Comparison of ENCODE assay signal across 10 mouse cellular contexts in genomic region chr2:166237554-166238269, GRCm38 (mm10).
A peak's percentile ranks its signal among the peaks of the same experiment; 100 is the strongest.
DNase-seq lines count a peak whose midpoint lies in the region; ATAC-seq lines count a peak whose summit lies in the region.
"Had no signal": no experiment of that assay in that cellular context is flagged by ENCODE, and none has a peak within 500 bp of the region (broad histone marks: within the 10 kb centered on the region; RNA-seq: fewer than 3 reads in every experiment).

No protein-coding gene starts in this region.

- H3K27ac ChIP-seq in heart, embryonic 10.5 days: peak overlapping the region; percentile 73
- peak overlapping the region; percentile 32; the same call in 1 of the 2 replicates for H3K27ac ChIP-seq in intestine, embryonic 15.5 days
- H3K27ac ChIP-seq: liver, embryonic 15.5 days had no signal

- H3K9ac ChIP-seq in intestine, embryonic 15.5 days: no peak overlapping the region
- H3K9ac ChIP-seq: liver, embryonic 15.5 days had no signal

- ATAC-seq in intestine, embryonic 15.5 days: peak; percentile 39; the same call in 1 of the 2 replicates

- no peak overlapping the region for H3K4me2 ChIP-seq in intestine, embryonic 15.5 days (replicated peaks)
- H3K4me2 ChIP-seq: liver, embryonic 15.5 days had no signal

- 36% methylated on average over 13 of the region's 13 CpGs for WGBS in heart, embryonic 10.5 days
- WGBS in intestine, embryonic 15.5 days: 30% methylated on average over 13 of the region's 13 CpGs

- H3K27me3 ChIP-seq in heart, embryonic 10.5 days (ENCODE audit: insufficient read depth, poor library complexity, severe bottlenecking): 0 out of 2 replicates have a peak, but pooled peaks cover 3% of the 10 kb centered on the region
- H3K27me3 ChIP-seq in intestine, embryonic 15.5 days (replicated peaks): no peaks in the 10 kb centered on the region
- H3K27me3 ChIP-seq: liver, embryonic 15.5 days had no signal

- H3K9me3 ChIP-seq in heart, embryonic 10.5 days: no peaks in the 10 kb centered on the region
- H3K9me3 ChIP-seq in intestine, embryonic 15.5 days: no peaks in the 10 kb centered on the region
- H3K9me3 ChIP-seq: liver, embryonic 15.5 days had no signal

- peaks cover 42% of the 10 kb centered on the region for H3K4me1 ChIP-seq in heart, embryonic 10.5 days
- peaks cover 10% of the 10 kb centered on the region for H3K4me1 ChIP-seq in intestine, embryonic 15.5 days (replicated peaks)

- no peak overlapping the region for H3K4me3 ChIP-seq in heart, embryonic 10.5 days
- no peak overlapping the region for H3K4me3 ChIP-seq in intestine, embryonic 15.5 days (replicated peaks)
- H3K4me3 ChIP-seq: liver, embryonic 15.5 days had no signal

- H3K36me3 ChIP-seq in heart, embryonic 10.5 days: no peaks in the 10 kb centered on the region
- H3K36me3 ChIP-seq in intestine, embryonic 15.5 days: no peaks in the 10 kb centered on the region
- H3K36me3 ChIP-seq: liver, embryonic 15.5 days had no signal

- DNase-seq in heart, embryonic 10.5 days (ENCODE audit: low spot score): no peak
- DNase-seq in heart, adult 9 months (ENCODE audit: low spot score in 2 of 2): no peak
- peak; percentile 65 for DNase-seq in R1 (ENCODE audit: low read depth, low spot score)
- DNase-seq in neural tube, embryonic 10.5 days (ENCODE audit: extremely low spot score, low spot score): peak; percentile 78
- no peak for DNase-seq in layer of hippocampus, postnatal 25 days (ENCODE audit: extremely low spot score in 1 of 2, low spot score in 1 of 2)
- no peak for DNase-seq in c-Kit-positive CD71-positive TER-119-positive erythroid progenitor cells, embryonic 14.5 days (ENCODE audit: low spot score)
- DNase-seq in ovary, postnatal 36 days (ENCODE audit: low spot score): no peak
- DNase-seq: spleen, adult 18-20 months had no signal

Comparison
In these comparisons a context has a peak if more than half of its experiments do, and no peak if none do; other contexts are left out.
1. DNase-seq: peak in R1 (single experiment) and neural tube, embryonic 10.5 days (single experiment); none in heart, embryonic 10.5 days (single experiment), heart, adult 9 months (0 of 2), layer of hippocampus, postnatal 25 days (0 of 2), c-Kit-positive CD71-positive TER-119-positive erythroid progenitor cells, embryonic 14.5 days (single experiment) and ovary, postnatal 36 days (single experiment).